Comparison of ENCODE assay signal across 1 mouse cellular context in the genomic region with DNA sequence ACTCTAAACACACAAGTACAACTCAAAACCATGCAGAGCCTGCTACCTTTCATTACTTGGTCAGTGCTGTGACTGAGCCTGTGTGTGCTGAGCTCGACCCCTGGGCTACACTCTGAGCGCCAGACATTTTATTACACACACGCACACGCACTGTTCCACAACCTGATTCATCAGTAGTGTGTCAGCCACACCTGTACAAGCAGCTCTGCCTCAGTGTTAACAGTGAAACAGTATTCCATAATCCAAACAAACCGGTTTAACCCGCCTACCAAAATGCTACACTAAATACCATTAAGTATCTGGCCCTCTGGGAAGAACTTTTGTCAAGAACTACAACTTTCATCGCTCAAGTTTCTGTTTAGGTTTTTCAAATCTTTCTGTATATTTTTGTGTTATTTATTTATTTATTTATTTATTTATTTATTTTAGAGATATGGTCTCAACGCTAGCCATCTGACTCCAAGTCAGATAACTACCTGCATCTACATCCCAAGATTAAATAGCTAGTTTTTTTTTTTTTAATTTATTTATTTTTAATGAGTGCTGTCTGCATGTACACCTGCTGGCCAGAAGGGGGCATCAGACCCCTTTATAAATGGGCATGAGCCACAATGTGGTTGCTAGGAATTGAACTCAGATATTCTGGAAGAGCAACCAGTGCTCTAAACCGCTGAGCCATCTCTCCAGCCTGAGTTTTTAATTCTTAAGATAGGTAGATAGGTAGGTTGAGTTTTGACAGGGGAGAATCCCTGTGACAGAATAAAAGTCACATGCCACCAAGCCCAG.
TF ChIP-seq lines count a peak whose summit lies in the region.

No protein-coding gene starts in this region.

TF ChIP-seq in MEL, 35 proteins besides CTCF, POLR2A, EP300 and RAD21 (continued from another document):
- TF ChIP-seq USF1 (IDR thresholded peaks at IDR 0.05; ENCODE audit: low read depth, low read length) (no peak), E2F4 (IDR thresholded peaks at IDR 0.05; ENCODE audit: borderline replicate concordance, low read depth, low read length) (no peak), ELF1 (IDR thresholded peaks at IDR 0.05; ENCODE audit: low read depth, low read length) (no peak), KAT2A (conservative IDR thresholded peaks at IDR 0.05; ENCODE audit: low read depth, low read length) (no peak), CHD2 (IDR thresholded peaks at IDR 0.05; ENCODE audit: low read length) (no peak), MAFK (IDR thresholded peaks at IDR 0.05; ENCODE audit: borderline replicate concordance, low read depth, low read length) (no peak), MEF2A (IDR thresholded peaks at IDR 0.05; ENCODE audit: extremely low read depth, insufficient replicate concordance, low read depth, low read length, poor library complexity, severe bottlenecking) (no peak)
